7 mouse cellular contexts compared by ENCODE assay signal in the genomic region with DNA sequence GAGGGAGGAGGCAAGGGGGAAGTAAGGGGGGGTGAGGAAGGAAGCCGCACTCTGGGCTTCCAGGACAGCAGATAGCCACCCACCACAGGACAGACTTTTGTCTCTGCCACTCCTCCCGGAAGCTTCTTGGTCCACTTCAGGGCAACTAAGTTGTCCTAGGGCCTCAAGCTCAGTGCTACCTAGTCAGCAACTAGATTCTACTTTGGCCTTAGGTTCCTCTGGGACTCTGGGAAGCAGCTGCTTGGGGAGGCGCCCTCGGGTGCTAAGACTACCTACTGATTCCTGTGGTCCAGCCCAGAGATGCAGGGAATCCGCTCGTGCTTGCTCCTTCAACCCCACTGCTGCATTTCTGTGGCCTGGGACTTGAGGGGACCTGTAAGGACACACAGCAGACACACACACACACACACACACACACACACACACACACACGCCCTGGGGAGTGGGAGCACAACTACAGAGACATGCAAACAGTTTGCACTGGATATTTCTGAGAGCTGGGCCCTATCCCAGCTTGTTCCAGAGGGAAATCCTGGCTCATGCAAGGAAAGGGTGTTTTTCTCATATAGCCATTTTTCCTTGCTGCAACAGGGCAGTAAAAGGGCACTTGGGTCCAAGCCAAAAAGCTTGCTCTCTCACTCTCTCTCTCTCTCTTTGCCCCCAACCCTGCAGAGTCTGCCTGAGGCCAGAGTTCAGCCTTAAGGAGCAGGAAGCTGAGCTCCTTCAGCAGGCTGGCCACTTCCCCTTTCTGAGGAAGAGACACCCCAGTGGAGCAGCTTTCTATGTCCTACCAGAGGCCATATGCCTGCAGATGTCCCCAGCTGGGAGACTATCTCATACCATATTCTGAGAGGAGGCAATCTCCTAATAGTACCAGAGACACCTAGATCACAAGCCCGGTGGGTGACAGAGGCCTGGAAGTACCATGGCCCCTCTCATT. TPM values are rescaled to one million over a fixed set of nuclear protein-coding genes. Genes with fewer than 3 reads are reported as not detected.
DNase-seq lines count a peak whose midpoint lies in the region; ATAC-seq and TF ChIP-seq lines count a peak whose summit lies in the region.

No protein-coding gene starts in this region.

- no peaks in the 10 kb centered on the region for H3K9me3 ChIP-seq in hindbrain, embryonic 10.5 days
- H3K9me3 ChIP-seq in limb, embryonic 12.5 days, result no peaks in the 10 kb centered on the region
- H3K9me3 ChIP-seq in midbrain, embryonic 12.5 days, result no peaks in the 10 kb centered on the region

- H3K9ac ChIP-seq in limb, embryonic 12.5 days (replicated peaks), result peak overlapping the region; percentile 40; the same call in 1 of the 2 replicates
- H3K9ac ChIP-seq in midbrain, embryonic 12.5 days (replicated peaks), result peak overlapping the region; percentile 28

- H3K4me3 ChIP-seq in cortical plate, adult 2 months (ENCODE audit: insufficient read depth, low read length), result no peak overlapping the region
- H3K4me3 ChIP-seq in hindbrain, embryonic 10.5 days, result peak overlapping the region; percentile 22
- H3K4me3 ChIP-seq in limb, embryonic 12.5 days (replicated peaks), result peak overlapping the region; percentile 15
- no peak overlapping the region for H3K4me3 ChIP-seq in midbrain, embryonic 12.5 days

- ATAC-seq in limb, embryonic 12.5 days (ENCODE audit: insufficient number of reproducible peaks, insufficient read depth, low FRiP score, low TSS enrichment, low read depth), result peak; percentile 12; the same call in 1 of the 2 replicates
- ATAC-seq in midbrain, embryonic 12.5 days (ENCODE audit: low FRiP score, low read depth), result 0 out of 2 replicates have a peak, but pooled peaks have one; percentile 14

- H3K27ac ChIP-seq in cortical plate, adult 2 months (ENCODE audit: insufficient read depth, low read length), result peak overlapping the region; percentile 99
- peak overlapping the region; percentile 89 for H3K27ac ChIP-seq in hindbrain, embryonic 10.5 days
- H3K27ac ChIP-seq in limb, embryonic 12.5 days, result peak overlapping the region; percentile 99
- peak overlapping the region; percentile 88 for H3K27ac ChIP-seq in midbrain, embryonic 12.5 days (replicated peaks)

- H3K27me3 ChIP-seq in hindbrain, embryonic 10.5 days (ENCODE audit: insufficient read depth, poor library complexity, severe bottlenecking), result no peaks in the 10 kb centered on the region
- H3K27me3 ChIP-seq in limb, embryonic 12.5 days, result no peaks in the 10 kb centered on the region
- H3K27me3 ChIP-seq in midbrain, embryonic 12.5 days, result peaks cover 3% of the 10 kb centered on the region; the same call in 1 of the 2 replicates

- WGBS in hindbrain, embryonic 10.5 days, result 78% methylated on average over 8 of the region's 8 CpGs
- 61% methylated on average over 8 of the region's 8 CpGs for WGBS in limb, embryonic 12.5 days
- 75% methylated on average over 8 of the region's 8 CpGs for WGBS in midbrain, embryonic 12.5 days

- peak overlapping the region; percentile 46 for H3K4me2 ChIP-seq in limb, embryonic 12.5 days
- H3K4me2 ChIP-seq in midbrain, embryonic 12.5 days (replicated peaks), result peak overlapping the region; percentile 44; the same call in 1 of the 2 replicates

- H3K36me3 ChIP-seq in hindbrain, embryonic 10.5 days, result no peaks in the 10 kb centered on the region
- H3K36me3 ChIP-seq in limb, embryonic 12.5 days, result no peaks in the 10 kb centered on the region
- no peaks in the 10 kb centered on the region for H3K36me3 ChIP-seq in midbrain, embryonic 12.5 days

- TF ChIP-seq CTCF in cortical plate, adult 2 months (IDR thresholded peaks at IDR 0.05; ENCODE audit: extremely low read depth, insufficient read depth, low read length), result no peak

- peaks cover 21% of the 10 kb centered on the region for H3K4me1 ChIP-seq in cortical plate, adult 2 months (ENCODE audit: control insufficient read depth, insufficient read depth, low read length)
- H3K4me1 ChIP-seq in hindbrain, embryonic 10.5 days (replicated peaks), result peaks cover 53% of the 10 kb centered on the region
- H3K4me1 ChIP-seq in limb, embryonic 12.5 days (replicated peaks), result peaks cover 69% of the 10 kb centered on the region
- peaks cover 36% of the 10 kb centered on the region for H3K4me1 ChIP-seq in midbrain, embryonic 12.5 days

- TF ChIP-seq POLR2A in cortical plate, adult 2 months (IDR thresholded peaks at IDR 0.05; ENCODE audit: extremely low read depth, insufficient read depth, low read length), result no peak

- DNase-seq in spleen, postnatal 36 days (ENCODE audit: low spot score in 2 of 2), result peak; percentile 54 to 61
- DNase-seq in spleen, adult 18-20 months, result no peak
- no peak for DNase-seq in hindbrain, embryonic 10.5 days (ENCODE audit: low spot score)
- no peak for DNase-seq in adrenal gland, adult 2 months

RNA-seq across cellular contexts. Expression of a gene that starts 12.2 kb away (rescaled TPM):
- polyA plus RNA-seq in cortical plate, adult 2 months (2012; rRNA removed), result 69.0 and 70.3 TPM in 2 replicates
- 9.3 and 10.1 TPM in 2 replicates for polyA plus RNA-seq in hindbrain, embryonic 10.5 days (2016; fragmentation: Nextera tagmentation; extraction: Ambion mirVana)
- polyA plus RNA-seq in limb, embryonic 12.5 days (2016; fragmentation: Nextera tagmentation; extraction: Ambion mirVana), result 18.4 and 18.8 TPM in 2 replicates
- 11.2 and 12.2 TPM in 2 replicates for polyA plus RNA-seq in midbrain, embryonic 12.5 days (2016; fragmentation: Nextera tagmentation; extraction: Ambion mirVana)
- 10 to 100 TPM; 59.7 to 63.8 TPM for total RNA-seq in adrenal gland, adult 2 months (2021)
- 83.1 and 103 TPM in 2 replicates for polyA plus RNA-seq in adrenal gland, adult 2 months (2012; rRNA removed)

RNA-seq across cellular contexts. Expression of a gene that starts 15.0 kb away (rescaled TPM):
- polyA plus RNA-seq in cortical plate, adult 2 months (2012; rRNA removed), result 36.5 and 37.5 TPM in 2 replicates
- 115 and 118 TPM in 2 replicates for polyA plus RNA-seq in hindbrain, embryonic 10.5 days (2016; fragmentation: Nextera tagmentation; extraction: Ambion mirVana)
- polyA plus RNA-seq in limb, embryonic 12.5 days (2016; fragmentation: Nextera tagmentation; extraction: Ambion mirVana), result 96.0 and 99.2 TPM in 2 replicates
- polyA plus RNA-seq in midbrain, embryonic 12.5 days (2016; fragmentation: Nextera tagmentation; extraction: Ambion mirVana), result 102 TPM in 2 replicates
- total RNA-seq in adrenal gland, adult 2 months (2021), result 10 to 100 TPM; 40.3 to 57.3 TPM
- polyA plus RNA-seq in adrenal gland, adult 2 months (2012; rRNA removed), result 106 and 127 TPM in 2 replicates

Comparison
In these comparisons a context has a peak if more than half of its experiments do, and no peak if none do; other contexts are left out.
1. DNase-seq: peak in spleen, postnatal 36 days (2 of 2); none in spleen, adult 18-20 months (0 of 2), hindbrain, embryonic 10.5 days (single experiment) and adrenal gland, adult 2 months (single experiment).
2. H3K4me3 ChIP-seq: peak in hindbrain, embryonic 10.5 days (single experiment) and limb, embryonic 12.5 days (single experiment); none in cortical plate, adult 2 months (single experiment) and midbrain, embryonic 12.5 days (single experiment).
3. Peak in every context shown above with its lines, with median percentiles within 50 percentile points of each other: H3K27ac ChIP-seq.